Mouse (Mus musculus): ENCODE results near the gene Baz1b. TPM values are rescaled to one million over a fixed set of nuclear protein-coding genes. Genes with fewer than 3 reads are reported as not detected.

The Baz1b gene
- polyA plus RNA-seq, 1 experiment = 92.7 TPM

DNA sequence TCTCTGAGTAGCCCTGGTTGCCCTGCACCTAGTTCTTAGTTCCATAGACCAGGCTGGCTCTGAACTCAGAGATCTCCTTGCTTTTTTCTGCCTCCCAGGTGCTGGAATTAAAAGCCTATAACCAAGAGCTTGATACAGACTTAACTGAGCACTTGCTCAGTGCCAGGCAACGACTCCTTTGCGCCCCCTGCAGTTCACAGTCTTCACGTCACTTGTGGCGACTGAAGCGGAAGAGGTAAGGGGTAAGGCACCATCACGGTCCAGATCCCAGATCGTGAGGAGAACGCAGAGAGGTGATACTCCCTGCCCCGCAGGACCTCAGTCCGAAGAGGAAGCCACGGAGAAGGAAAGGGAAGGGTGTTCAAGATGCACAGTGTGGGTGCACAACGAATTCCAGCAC is 70.5 kb downstream of the Baz1b start:
- Histone ChIP-seq H3K27ac (ENCODE audit: control insufficient read depth, insufficient read depth, low read depth, low read length, poor library complexity) (no peak overlapping the region), H3K4me3 (replicated peaks; ENCODE audit: control insufficient read depth, low read depth, low read length) (no peak overlapping the region), H3K4me1 (ENCODE audit: control insufficient read depth, insufficient read depth, low read length) (no peaks in the 10 kb centered on the region)
- 83% methylated on average over 12 of the region's 12 CpGs for WGBS
- TF ChIP-seq CTCF (IDR thresholded peaks at IDR 0.05; ENCODE audit: control insufficient read depth, insufficient read depth, low read length) = no peak

DNA sequence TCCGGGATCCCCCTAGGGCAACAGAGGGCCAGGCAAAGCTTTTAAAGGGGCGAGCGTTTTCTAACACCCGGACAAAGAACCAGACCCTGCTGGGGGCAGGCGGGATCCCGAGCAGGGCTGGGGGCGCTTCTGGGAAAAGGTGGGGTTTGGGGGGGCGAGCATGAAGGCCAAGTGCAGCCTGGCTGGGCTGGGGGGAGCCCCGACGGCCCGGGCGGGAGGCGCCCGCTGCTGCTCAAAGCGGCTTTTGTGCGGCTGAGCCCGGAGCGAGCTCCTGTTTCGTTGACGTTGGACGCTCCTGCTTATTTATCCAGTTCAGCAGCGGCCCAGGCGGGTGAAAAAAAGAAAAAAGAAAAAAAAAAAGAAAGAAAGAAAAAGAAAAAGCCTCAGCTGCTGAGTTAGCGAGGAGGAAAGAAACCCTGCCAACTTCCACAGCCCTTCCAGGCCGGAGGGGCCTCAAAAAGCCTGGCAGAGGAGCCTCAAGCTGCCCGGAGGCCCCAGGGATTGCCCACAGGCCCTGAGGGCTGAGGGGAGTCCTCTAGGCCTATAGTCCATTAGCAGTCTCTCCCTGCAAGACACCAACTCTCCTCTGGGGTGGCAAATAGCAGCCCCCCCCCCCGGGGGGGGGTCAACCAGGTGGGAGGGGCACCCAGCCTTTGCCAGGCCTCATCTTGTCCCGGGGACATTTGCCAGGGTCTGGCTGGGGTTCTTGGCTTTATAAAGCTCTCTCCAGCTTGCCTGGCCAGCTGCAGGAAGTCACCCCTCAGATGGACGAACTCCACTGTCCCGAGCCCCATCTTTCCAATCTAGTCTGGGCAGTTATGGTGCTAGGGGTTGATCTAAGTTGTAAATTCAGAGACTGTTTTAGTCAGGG is 71.5 kb downstream of the Baz1b start:
- WGBS = 87% methylated on average over 30 of the region's 30 CpGs
- Histone ChIP-seq H3K4me3 (replicated peaks; ENCODE audit: control insufficient read depth, low read depth, low read length) (no peak overlapping the region), H3K4me1 (ENCODE audit: control insufficient read depth, insufficient read depth, low read length) (no peaks in the 10 kb centered on the region), H3K27ac (ENCODE audit: control insufficient read depth, insufficient read depth, low read depth, low read length, poor library complexity) (no peak overlapping the region; the same call in 1 of the 2 replicates)
- TF ChIP-seq POLR2A (IDR thresholded peaks at IDR 0.05; ENCODE audit: borderline replicate concordance, control insufficient read depth, low read depth, low read length) = no peak
- no peak for TF ChIP-seq CTCF (IDR thresholded peaks at IDR 0.05; ENCODE audit: control insufficient read depth, insufficient read depth, low read length)

DNA sequence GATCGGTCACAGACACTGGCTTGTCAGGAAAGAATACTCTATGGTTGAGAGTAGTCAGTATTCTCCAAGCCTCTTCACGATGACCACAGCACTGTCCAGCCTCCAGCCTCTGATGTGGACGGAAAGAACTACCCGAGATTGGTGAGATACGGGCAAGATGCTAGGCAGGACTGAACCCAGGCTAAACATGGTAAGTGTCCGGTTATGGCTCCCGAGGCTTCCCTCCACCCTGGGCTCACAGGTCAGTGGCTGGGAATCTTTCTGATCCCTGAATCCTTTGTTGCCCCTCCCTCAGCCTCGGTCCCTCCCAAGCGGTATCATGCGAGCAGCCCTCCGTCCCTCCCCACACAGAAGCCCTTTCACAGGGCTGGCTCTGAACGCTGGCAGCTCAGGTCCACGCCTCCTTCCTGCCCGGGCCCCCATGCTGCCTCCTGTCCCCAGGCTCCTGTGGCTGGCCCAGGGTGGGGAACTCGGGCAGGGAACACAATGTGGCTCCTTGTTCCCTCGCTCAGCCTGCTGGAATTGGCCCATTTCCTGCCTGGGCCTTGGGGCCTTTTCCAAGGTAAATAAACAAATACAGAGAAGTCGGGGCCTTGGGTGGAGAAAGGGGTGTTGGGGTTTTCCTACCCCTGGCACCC is 76.9 kb downstream of the Baz1b start:
- WGBS = 9% methylated on average over 17 of the region's 17 CpGs
- H3K4me3 ChIP-seq (replicated peaks; ENCODE audit: control insufficient read depth, low read depth, low read length) = no peak overlapping the region
- no peaks in the 10 kb centered on the region; the same call in 1 of the 2 replicates for H3K4me1 ChIP-seq (ENCODE audit: control insufficient read depth, insufficient read depth, low read length)
- TF ChIP-seq POLR2A (IDR thresholded peaks at IDR 0.05; ENCODE audit: borderline replicate concordance, control insufficient read depth, low read depth, low read length) (no peak), CTCF (IDR thresholded peaks at IDR 0.05; ENCODE audit: control insufficient read depth, insufficient read depth, low read length) (no peak)
- no peak overlapping the region; the same call in 1 of the 2 replicates for H3K27ac ChIP-seq (ENCODE audit: control insufficient read depth, insufficient read depth, low read depth, low read length, poor library complexity)

DNA sequence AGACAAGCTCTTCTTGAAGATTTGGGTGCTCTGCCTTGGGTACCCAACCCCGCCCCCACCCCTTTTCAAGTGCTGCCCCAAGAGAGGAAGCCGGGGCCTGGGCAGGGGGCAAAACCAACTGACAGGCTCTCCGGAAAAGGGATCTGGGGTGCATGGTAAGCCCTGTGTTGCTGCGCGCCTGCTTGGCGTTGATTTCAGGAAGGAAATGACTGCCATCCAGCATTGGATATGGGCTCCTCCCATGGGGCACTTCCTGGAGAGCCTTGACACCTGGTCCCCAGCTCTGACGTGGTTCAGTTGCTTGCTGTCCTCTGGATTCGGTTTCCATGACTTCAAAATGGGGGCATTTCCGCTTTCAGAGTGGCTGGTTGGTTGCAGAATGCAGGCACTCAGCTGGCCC is 77.5 kb downstream of the Baz1b start:
- no peaks in the 10 kb centered on the region; the same call in 1 of the 2 replicates for H3K4me1 ChIP-seq (ENCODE audit: control insufficient read depth, insufficient read depth, low read length)
- WGBS = 2% methylated on average over 9 of the region's 9 CpGs
- TF ChIP-seq POLR2A (IDR thresholded peaks at IDR 0.05; ENCODE audit: borderline replicate concordance, control insufficient read depth, low read depth, low read length) = no peak
- no peak for TF ChIP-seq CTCF (IDR thresholded peaks at IDR 0.05; ENCODE audit: control insufficient read depth, insufficient read depth, low read length)
- H3K27ac ChIP-seq (ENCODE audit: control insufficient read depth, insufficient read depth, low read depth, low read length, poor library complexity) = no peak overlapping the region
- no peak overlapping the region for H3K4me3 ChIP-seq (replicated peaks; ENCODE audit: control insufficient read depth, low read depth, low read length)

DNA sequence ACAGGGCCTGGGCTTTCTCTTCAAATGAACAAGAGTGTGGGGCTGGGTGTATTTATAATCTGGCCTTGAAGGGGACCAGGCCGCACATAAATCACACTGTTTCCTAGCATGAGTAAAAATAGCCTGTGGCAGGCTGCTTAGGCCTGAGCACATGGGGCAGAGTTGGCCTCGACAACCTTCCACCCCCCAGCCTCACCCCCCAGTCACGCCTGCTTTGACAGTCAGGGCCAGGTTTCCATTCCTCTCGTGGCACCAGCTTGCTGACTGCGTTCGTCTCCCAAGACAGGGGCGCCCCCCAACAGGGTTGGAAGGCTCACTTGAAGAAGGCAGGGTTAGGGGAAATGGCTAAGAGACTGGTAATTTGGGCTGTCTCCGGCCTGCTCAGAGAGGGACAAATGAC is 82.4 kb downstream of the Baz1b start:
- 37% methylated on average over 8 of the region's 8 CpGs for WGBS
- no peak for TF ChIP-seq POLR2A (IDR thresholded peaks at IDR 0.05; ENCODE audit: borderline replicate concordance, control insufficient read depth, low read depth, low read length)
- no peak for TF ChIP-seq CTCF (IDR thresholded peaks at IDR 0.05; ENCODE audit: control insufficient read depth, insufficient read depth, low read length)
- no peaks in the 10 kb centered on the region for H3K4me1 ChIP-seq (ENCODE audit: control insufficient read depth, insufficient read depth, low read length)
- H3K27ac ChIP-seq (ENCODE audit: control insufficient read depth, insufficient read depth, low read depth, low read length, poor library complexity) = no peak overlapping the region
- H3K4me3 ChIP-seq (replicated peaks; ENCODE audit: control insufficient read depth, low read depth, low read length) = no peak overlapping the region

DNA sequence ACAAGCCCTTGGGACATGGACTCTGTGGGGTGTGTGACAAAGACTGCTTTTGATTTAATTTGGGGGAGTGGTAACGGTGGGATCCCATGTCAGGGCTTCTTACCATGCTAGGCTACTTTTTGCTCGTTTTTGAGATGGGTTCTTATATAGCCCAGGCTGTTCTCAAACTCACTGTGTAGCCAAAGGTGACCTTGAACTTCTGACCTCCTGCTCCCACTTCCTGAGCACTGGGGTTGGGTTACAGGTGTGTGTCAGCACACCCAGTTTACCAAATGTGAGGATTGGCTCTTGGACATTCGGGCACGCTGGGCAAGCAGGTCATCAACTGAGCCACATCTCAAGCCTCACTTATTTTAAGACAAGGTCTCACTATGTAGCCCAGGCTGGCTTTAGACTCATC is 83.3 kb downstream of the Baz1b start:
- Histone ChIP-seq H3K27ac (ENCODE audit: control insufficient read depth, insufficient read depth, low read depth, low read length, poor library complexity) (no peak overlapping the region), H3K4me1 (ENCODE audit: control insufficient read depth, insufficient read depth, low read length) (no peaks in the 10 kb centered on the region), H3K4me3 (replicated peaks; ENCODE audit: control insufficient read depth, low read depth, low read length) (no peak overlapping the region)
- no peak for TF ChIP-seq CTCF (IDR thresholded peaks at IDR 0.05; ENCODE audit: control insufficient read depth, insufficient read depth, low read length)
- no peak for TF ChIP-seq POLR2A (IDR thresholded peaks at IDR 0.05; ENCODE audit: borderline replicate concordance, control insufficient read depth, low read depth, low read length)
- 82% methylated on average over 4 of the region's 4 CpGs for WGBS

DNA sequence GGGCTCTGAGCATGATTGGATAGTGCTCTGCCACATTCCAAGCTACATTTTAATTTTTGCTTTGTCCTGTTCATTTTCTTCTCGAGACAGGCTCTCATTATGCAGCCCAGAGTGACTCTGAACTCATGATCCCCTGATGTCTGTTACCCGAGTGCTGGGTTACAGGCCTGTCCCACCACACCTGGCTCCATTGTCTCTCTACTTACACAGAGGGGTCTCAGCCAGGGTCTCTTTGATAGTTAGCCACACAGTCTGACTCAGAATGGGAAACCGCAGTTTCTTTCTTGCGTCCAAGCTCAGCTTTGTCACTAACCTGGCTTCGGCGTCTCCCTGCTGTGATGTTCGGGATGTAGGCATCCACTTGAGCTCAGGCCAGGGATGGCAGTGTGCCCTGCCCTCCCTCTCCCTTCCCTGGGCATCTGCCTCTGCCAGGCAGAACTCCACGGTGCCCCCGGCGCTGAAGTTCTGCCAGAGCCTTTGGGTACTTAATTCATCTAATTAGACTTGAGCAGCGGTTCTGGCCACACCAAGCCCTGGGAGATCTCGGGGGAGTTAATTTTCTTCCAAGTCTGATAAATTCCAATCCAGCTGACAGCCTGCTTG is 84.6 kb downstream of the Baz1b start:
- Histone ChIP-seq H3K27ac (ENCODE audit: control insufficient read depth, insufficient read depth, low read depth, low read length, poor library complexity) (no peak overlapping the region), H3K4me1 (ENCODE audit: control insufficient read depth, insufficient read depth, low read length) (no peaks in the 10 kb centered on the region), H3K4me3 (replicated peaks; ENCODE audit: control insufficient read depth, low read depth, low read length) (no peak overlapping the region)
- TF ChIP-seq POLR2A (IDR thresholded peaks at IDR 0.05; ENCODE audit: borderline replicate concordance, control insufficient read depth, low read depth, low read length) = no peak
- TF ChIP-seq CTCF (IDR thresholded peaks at IDR 0.05; ENCODE audit: control insufficient read depth, insufficient read depth, low read length) = no peak
- 86% methylated on average over 12 of the region's 12 CpGs for WGBS

DNA sequence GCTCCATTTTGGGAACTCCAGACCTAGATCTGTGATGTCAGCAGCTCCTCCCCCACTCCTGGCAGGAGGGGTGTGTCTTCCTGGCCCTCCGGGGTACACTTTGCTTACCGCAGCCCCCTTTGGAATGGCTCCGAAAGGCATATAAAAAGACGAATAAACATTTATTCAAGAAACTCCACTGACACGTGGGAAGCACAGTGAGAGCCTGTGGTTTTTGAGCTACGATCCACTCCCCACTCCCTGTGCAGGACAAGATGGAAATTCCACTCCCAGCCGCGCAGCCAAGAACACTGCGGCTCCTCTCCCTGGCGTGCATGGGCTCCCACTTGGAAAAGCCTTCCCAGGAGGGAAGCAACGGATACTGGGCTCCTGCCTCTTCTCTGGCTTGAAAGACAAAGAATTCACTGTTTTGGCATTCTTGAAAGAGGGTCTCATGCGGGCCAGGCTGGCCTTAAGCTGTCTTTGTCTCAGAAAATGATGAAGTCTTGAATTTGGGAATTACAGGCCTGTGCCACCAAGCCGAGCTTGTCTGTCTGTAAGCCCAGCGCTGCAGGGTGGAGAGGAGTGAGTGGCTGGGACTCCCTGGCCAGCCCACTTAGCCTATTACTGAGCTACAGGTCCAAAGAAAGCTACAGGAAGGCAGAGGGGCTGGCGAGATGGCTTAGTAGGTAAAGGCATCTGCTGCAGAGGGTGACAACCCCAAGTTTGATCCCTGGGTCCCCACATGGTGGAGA is 87.8 kb downstream of the Baz1b start:
- TF ChIP-seq CTCF (IDR thresholded peaks at IDR 0.05; ENCODE audit: control insufficient read depth, insufficient read depth, low read length) = no peak
- no peak for TF ChIP-seq POLR2A (IDR thresholded peaks at IDR 0.05; ENCODE audit: borderline replicate concordance, control insufficient read depth, low read depth, low read length)

More for the DNA sequence above, 87.8 kb downstream of the Baz1b start:
- 60% methylated on average over 15 of the region's 15 CpGs for WGBS
- Histone ChIP-seq H3K4me1 (ENCODE audit: control insufficient read depth, insufficient read depth, low read length) (no peaks in the 10 kb centered on the region), H3K27ac (ENCODE audit: control insufficient read depth, insufficient read depth, low read depth, low read length, poor library complexity) (no peak overlapping the region), H3K4me3 (replicated peaks; ENCODE audit: control insufficient read depth, low read depth, low read length) (no peak overlapping the region)
